Mouse (Mus musculus) spleen, adult 18-20 months (tissue): ENCODE results near the gene Traf4.
A peak's percentile ranks its signal among the peaks of the same experiment; 100 is the strongest.
"Not testable (repeated sequence)": the region's sequence is repeated elsewhere in the genome, so short reads cannot be mapped to it uniquely, and the experiment has no call there.

Experiments used
- DNase-seq, 2 experiments: peaks; one replicate each; pipeline ENCODE4 v3.0.0; 2022; ENCODE audit warnings: mixed read lengths in 2 of 2

The Traf4 gene

GRCm38 (mm10) chr11:78136132-78136531 lies 29.3 kb downstream of the Traf4 start:
- no peak for DNase-seq

GRCm38 (mm10) chr11:78135314-78135713 lies 30.1 kb downstream of the Traf4 start:
- DNase-seq, result not testable (repeated sequence)

DNA sequence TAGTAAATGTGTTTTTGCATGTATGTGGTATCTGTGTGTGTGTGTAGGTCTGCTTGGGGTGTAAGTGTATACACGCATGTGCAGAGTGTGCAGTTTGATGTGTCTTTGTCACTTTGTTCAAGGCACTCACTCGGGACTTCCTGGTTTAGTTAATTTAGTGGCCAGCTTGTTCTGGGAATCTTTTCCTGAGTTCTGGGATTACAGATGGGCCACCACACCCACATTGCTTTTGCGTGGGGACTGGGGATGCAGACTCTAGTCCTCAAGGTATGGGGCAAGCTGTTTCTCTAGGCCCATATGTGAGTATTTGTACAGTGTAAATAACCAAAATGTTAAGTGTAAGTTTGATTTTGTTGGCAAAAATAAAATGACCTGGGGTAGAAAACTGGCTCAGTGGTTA lies 31.0 kb downstream of the Traf4 start:
- DNase-seq, result no peak

- no peak for DNase-seq
These were observed 31.5 kb downstream of the Traf4 start for GRCm38 (mm10) chr11:78133915-78134314.

DNA sequence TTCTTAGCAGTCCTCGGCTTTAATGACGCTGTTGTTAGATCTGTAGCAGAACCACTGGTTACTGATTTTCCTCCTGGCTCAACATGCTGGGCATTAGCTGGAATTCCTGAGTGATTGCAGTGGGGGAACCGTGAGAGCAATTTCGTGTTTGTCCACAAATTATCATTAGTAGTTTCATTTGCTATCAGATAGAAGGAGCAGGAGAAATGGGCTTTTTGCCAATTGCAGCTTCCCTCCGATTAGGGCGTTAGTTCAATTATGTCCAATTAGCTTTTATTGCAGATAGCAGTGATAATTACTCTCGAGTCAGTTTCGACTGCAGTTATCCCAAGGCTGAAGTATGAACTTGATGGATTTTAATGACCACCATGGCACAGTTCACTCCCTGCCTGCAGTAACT lies 35.9 kb downstream of the Traf4 start:
- no peak for DNase-seq

DNA sequence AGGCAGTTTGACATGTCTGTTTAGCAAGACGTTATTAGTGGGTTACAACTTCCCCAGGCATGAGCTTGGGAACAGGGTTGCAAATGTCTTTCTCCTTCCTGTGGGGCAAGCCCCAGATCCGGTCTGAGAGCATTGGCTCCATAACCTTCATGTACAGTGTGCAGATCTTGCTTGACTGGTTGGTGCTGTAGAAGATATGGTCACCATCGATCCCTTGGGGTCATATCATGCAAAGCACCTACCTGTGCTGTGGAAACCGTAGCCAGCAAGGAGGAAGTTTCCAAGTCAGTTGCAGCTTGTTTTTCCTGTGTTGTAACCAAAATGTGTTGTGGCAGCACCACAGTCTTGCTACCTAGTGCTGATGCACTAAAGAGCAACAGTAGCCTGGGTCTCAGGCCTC lies 38.6 kb downstream of the Traf4 start:
- DNase-seq, result peak in 1 of 2 experiments; percentile 11

DNA sequence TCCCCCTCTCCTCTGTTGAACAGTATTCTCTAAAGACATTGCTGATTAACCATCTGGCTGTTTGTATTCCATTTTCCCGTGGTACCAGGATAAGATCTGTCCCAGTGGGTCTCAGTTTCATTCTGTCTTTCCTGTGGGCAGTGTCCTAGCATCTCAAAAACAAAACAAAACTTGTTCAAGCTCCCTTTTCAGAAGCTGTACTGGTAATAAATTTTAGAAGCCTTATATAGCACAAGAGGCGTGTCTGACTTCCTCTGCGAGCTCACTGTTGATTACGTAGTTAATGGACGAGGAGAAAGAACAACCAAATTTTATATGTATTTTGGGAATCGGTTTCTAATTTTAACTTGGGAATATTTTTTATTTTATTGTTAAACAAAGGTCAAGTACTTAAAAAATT lies 39.7 kb downstream of the Traf4 start:
- no peak for DNase-seq

- no peak for DNase-seq
These were observed 41.6 kb downstream of the Traf4 start for GRCm38 (mm10) chr11:78123782-78124181.

- no peak for DNase-seq
These were observed 42.6 kb downstream of the Traf4 start for GRCm38 (mm10) chr11:78122815-78123214.

GRCm38 (mm10) chr11:78121176-78121575 lies 44.2 kb downstream of the Traf4 start:
- no peak for DNase-seq

GRCm38 (mm10) chr11:78119898-78120297 lies 45.5 kb downstream of the Traf4 start:
- peak in 1 of 2 experiments; percentile 7 for DNase-seq

DNA sequence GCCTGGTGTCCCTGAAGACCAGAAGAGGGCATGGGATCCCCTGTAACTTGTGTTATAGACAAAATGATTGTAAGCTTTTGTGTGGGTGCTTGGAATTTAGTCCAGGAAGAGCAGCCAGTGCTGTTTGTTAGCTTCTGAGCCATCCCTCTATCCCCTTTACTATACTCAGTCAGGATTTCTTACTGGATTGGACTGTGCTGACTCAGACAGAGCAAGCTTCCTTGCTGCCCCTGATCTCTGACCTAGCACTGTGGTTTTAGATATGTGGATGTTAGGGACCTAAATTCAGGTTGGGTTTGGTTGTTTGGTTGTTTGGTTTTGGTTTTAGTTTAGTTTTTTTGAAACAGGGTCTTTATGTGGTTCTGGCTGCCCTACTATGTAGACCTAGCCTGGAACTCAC lies 46.9 kb downstream of the Traf4 start:
- DNase-seq, result no peak

DNA sequence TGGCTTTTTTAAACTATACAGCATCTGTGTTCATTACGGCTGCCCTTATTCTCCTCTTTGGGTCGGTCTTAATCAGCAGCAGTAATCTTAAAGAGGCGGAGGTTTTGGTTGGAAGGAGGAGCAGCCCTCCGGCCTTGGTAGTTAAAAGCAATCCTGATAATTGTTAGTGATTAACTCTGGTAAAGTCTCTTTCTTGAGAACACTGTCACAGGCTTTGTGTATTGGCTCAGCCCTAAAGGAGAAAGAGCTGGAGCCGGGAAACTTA lies 49.3 kb downstream of the Traf4 start:
- DNase-seq, result no peak

DNA sequence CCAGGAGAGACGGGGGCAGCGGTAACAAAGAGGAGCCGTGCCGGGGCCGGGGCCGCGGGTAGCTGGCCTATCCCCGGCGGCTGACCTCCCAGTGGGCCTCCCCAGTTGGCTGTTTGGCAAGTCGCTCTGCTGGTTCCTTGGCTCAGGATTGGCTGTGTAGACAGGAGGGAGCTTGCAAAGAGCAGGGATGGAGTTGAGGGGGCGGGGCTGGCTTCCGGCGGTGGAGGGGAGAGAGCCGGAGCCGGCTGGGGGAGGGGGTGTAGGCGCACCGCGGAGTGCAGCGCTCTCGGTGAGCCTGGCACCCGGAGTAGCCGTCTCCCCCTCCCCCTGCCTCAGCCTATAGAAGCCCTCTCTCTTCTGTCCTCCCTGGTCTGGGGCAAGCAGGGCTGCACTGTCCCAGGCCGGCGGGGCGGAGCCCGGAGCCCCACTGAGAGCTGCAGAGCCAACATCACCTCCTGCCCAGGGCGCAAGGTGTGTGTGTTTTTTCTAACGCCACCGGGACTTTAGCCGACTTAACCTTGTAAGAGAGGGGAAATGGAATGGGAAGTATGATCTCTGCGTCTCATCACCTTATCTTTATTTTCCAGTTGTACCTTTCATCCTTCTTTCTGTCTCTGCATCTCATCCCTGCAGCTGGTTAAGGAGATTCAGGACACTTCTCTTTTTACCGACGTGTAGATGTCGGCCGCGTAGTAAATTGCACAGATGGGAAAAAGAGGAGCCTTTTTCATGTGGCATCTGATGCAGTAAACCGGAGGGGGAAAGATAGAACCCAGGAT lies 49.8 kb downstream of the Traf4 start:
- DNase-seq, result peak; percentile 54 to 64

DNA sequence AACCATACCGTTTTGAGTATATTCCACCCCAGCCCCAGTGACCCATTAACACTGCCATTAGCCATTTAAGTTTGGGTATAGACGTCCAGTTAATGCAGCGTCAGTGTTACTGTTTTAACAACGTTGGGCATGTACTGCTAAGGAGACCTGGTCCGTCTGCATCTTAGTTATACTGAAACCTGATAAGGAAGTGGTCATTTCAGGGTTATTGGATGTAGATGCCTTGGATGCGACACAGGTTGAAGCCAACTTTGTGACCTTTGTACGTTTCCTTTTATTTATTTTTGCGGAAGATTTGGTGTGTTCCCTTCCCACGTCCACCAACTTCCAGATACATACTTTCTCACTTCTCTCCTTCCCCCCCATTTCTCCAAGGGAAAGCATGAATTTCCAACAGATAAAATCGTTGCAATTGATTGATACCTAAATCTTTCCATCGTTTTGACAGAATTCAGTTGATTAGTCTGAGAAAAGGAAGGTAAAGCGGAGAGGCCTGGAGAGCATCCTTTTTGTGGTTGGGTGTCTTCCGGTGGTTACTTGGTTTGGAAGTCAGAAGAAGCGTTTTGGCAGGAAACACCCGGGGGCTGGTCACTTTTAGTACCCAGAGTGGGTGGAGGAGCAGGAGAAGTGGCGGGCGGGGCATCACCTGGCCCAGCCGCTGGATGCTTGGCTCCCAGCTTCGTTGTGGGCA lies 50.6 kb downstream of the Traf4 start:
- no peak for DNase-seq

DNA sequence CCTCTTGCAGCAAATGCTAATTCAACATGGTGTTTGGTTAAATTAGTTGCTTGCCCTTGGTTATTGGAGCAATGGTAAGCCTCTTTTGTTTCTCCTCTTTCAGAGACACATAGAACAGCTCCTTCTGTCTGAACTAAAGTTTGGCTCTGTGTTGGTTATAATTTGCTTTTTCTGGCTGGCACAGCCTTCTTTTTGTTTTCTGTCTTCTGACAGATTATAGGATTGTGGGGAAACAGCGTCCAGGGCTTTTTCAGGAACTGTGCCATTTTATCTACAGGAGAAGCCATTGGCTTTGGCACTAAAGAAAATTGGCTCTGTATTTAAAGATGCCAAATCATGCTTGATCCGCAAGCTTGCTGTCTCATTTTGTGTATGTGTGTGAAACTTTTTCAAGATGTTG lies 51.8 kb downstream of the Traf4 start:
- DNase-seq, result no peak
